16 mouse cellular contexts compared by ENCODE assay signal in the genomic region with DNA sequence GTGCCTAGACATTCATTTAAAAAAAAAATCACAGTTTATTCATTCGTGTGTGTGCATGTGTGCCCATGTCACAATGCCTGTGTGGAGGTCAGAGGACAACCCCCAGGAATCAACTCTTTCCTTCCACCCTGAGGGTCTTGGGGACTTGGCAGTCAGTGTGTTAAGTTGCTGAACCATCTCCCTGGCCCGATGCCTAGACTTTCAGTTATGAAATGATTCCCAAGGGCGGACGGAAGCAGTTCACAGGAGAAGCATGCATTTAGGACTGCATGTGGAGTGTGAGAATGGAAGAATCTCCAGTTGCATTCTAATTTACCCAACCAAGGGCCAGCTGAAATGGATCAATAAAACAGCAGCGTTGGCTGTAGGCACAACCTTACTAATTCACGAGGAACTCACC. TPM values are rescaled to one million over a fixed set of nuclear protein-coding genes. Genes with fewer than 3 reads are reported as not detected.
DNase-seq lines count a peak whose midpoint lies in the region; ATAC-seq lines count a peak whose summit lies in the region.
"Had no signal": no experiment of that assay in that cellular context is flagged by ENCODE, and none has a peak within 500 bp of the region (broad histone marks: within the 10 kb centered on the region; RNA-seq: fewer than 3 reads in every experiment).

No protein-coding gene starts in this region.

- DNase-seq in lung, postnatal 10 days: peak; percentile 63
- no peak for DNase-seq in lung, adult 18-20 months
- DNase-seq in fat pad, adult 2 months (ENCODE audit: extremely low read depth, low read depth, low spot score): peak; percentile 45
- DNase-seq in frontal cortex, postnatal 36 days (ENCODE audit: low spot score in 2 of 2): no peak
- DNase-seq: cerebellum, adult 9-11 months; heart, adult 18-20 months; liver, embryonic 13.5 days; right cerebral cortex, adult 18-20 months had no signal

- peaks cover 22% of the 10 kb centered on the region for H3K4me1 ChIP-seq in hindbrain, embryonic 13.5 days (replicated peaks)
- peaks cover 7% of the 10 kb centered on the region; the same call in 1 of the 2 replicates for H3K4me1 ChIP-seq in hindbrain, embryonic 12.5 days
- H3K4me1 ChIP-seq in neural tube, embryonic 14.5 days (ENCODE audit: control insufficient read depth, insufficient read depth, low read length): 0 out of 2 replicates have a peak, but pooled peaks cover 12% of the 10 kb centered on the region
- H3K4me1 ChIP-seq: embryonic facial prominence, embryonic 12.5 days; neural tube, embryonic 12.5 days had no signal

- no peak overlapping the region for H3K4me3 ChIP-seq in hindbrain, embryonic 13.5 days
- H3K4me3 ChIP-seq in hindbrain, embryonic 12.5 days: no peak overlapping the region
- no peak overlapping the region for H3K4me3 ChIP-seq in neural tube, embryonic 14.5 days (ENCODE audit: low read depth, low read length)
- H3K4me3 ChIP-seq: embryonic facial prominence, embryonic 12.5 days; liver, embryonic 13.5 days; neural tube, embryonic 12.5 days had no signal

- 0 out of 2 replicates have a peak overlapping the region, but pooled peaks have one; percentile 1 for H3K27ac ChIP-seq in hindbrain, embryonic 13.5 days
- H3K27ac ChIP-seq in hindbrain, embryonic 12.5 days: no peak overlapping the region
- H3K27ac ChIP-seq in neural tube, embryonic 14.5 days (ENCODE audit: low read depth, low read length): peak overlapping the region; percentile 22; the same call in 1 of the 2 replicates
- H3K27ac ChIP-seq: embryonic facial prominence, embryonic 12.5 days; liver, embryonic 13.5 days; neural tube, embryonic 12.5 days had no signal

- peaks cover 13% of the 10 kb centered on the region; the same call in 1 of the 2 replicates for H3K27me3 ChIP-seq in hindbrain, embryonic 13.5 days
- H3K27me3 ChIP-seq in hindbrain, embryonic 12.5 days: peaks cover under 1% of the 10 kb centered on the region
- no peaks in the 10 kb centered on the region for H3K27me3 ChIP-seq in neural tube, embryonic 14.5 days (ENCODE audit: control insufficient read depth, insufficient read depth, low read length)
- H3K27me3 ChIP-seq: CH12.LX; embryonic facial prominence, embryonic 12.5 days; liver, embryonic 13.5 days had no signal

- no peaks in the 10 kb centered on the region; the same call in 1 of the 2 replicates for H3K9me3 ChIP-seq in hindbrain, embryonic 13.5 days
- no peaks in the 10 kb centered on the region for H3K9me3 ChIP-seq in hindbrain, embryonic 12.5 days (replicated peaks)
- H3K9me3 ChIP-seq in neural tube, embryonic 14.5 days (ENCODE audit: control insufficient read depth, low read length): no peaks in the 10 kb centered on the region
- H3K9me3 ChIP-seq: embryonic facial prominence, embryonic 12.5 days; liver, embryonic 13.5 days; neural tube, embryonic 12.5 days had no signal

- WGBS in hindbrain, embryonic 13.5 days: 42% methylated on average over 6 of the region's 6 CpGs
- WGBS in hindbrain, embryonic 12.5 days: 51% methylated on average over 6 of the region's 6 CpGs
- 38% methylated on average over 6 of the region's 6 CpGs for WGBS in neural tube, embryonic 14.5 days

- peak overlapping the region; percentile 13; the same call in 1 of the 2 replicates for H3K9ac ChIP-seq in hindbrain, embryonic 13.5 days
- no peak overlapping the region for H3K9ac ChIP-seq in hindbrain, embryonic 12.5 days
- H3K9ac ChIP-seq in neural tube, embryonic 14.5 days (replicated peaks; ENCODE audit: low read depth, low read length): no peak overlapping the region
- H3K9ac ChIP-seq: embryonic facial prominence, embryonic 12.5 days; liver, embryonic 13.5 days; neural tube, embryonic 12.5 days had no signal

- ATAC-seq in hindbrain, embryonic 13.5 days (ENCODE audit: low FRiP score): no peak
- ATAC-seq in hindbrain, embryonic 12.5 days (ENCODE audit: low FRiP score): no peak
- ATAC-seq in neural tube, embryonic 14.5 days (ENCODE audit: low read depth): no peak
- ATAC-seq: intestine, postnatal 0 days had no signal

- H3K36me3 ChIP-seq in hindbrain, embryonic 13.5 days: peaks cover 36% of the 10 kb centered on the region
- H3K36me3 ChIP-seq in hindbrain, embryonic 12.5 days: peaks cover 3% of the 10 kb centered on the region; the same call in 1 of the 2 replicates
- no peaks in the 10 kb centered on the region; the same call in 1 of the 2 replicates for H3K36me3 ChIP-seq in neural tube, embryonic 14.5 days (ENCODE audit: control insufficient read depth, insufficient read depth, low read length)
- H3K36me3 ChIP-seq: embryonic facial prominence, embryonic 12.5 days; liver, embryonic 13.5 days had no signal

- no peak overlapping the region for H3K4me2 ChIP-seq in hindbrain, embryonic 13.5 days
- no peak overlapping the region for H3K4me2 ChIP-seq in hindbrain, embryonic 12.5 days (replicated peaks)
- H3K4me2 ChIP-seq in neural tube, embryonic 14.5 days (ENCODE audit: low read depth, low read length): no peak overlapping the region
- H3K4me2 ChIP-seq: embryonic facial prominence, embryonic 12.5 days; liver, embryonic 13.5 days; neural tube, embryonic 12.5 days had no signal

RNA-seq across cellular contexts. Expression of gene Gm6588, which starts 17.1 kb away (rescaled TPM):
- polyA plus RNA-seq in hindbrain, embryonic 13.5 days (2015; fragmentation: Nextera tagmentation; extraction: Ambion mirVana): 0.78 and 1.2 TPM in 2 replicates
- polyA plus RNA-seq in hindbrain, embryonic 12.5 days (2016; fragmentation: Nextera tagmentation; extraction: Ambion mirVana): 0.37 and 0.64 TPM in 2 replicates
- polyA plus RNA-seq in neural tube, embryonic 14.5 days (2014; fragmentation: Nextera tagmentation; extraction: Ambion mirVana): 0.37 and 0.71 TPM in 2 replicates
- polyA plus RNA-seq: embryonic facial prominence, embryonic 12.5 days; heart, postnatal 0 days; intestine, postnatal 0 days; liver, embryonic 13.5 days had no signal

Comparison
In these comparisons a context has a peak if more than half of its experiments do, and no peak if none do; other contexts are left out.
1. DNase-seq: peak in lung, postnatal 10 days (single experiment) and fat pad, adult 2 months (single experiment); none in lung, adult 18-20 months (0 of 2) and frontal cortex, postnatal 36 days (0 of 2).